Mouse (Mus musculus) activated CD4-positive, CD25-positive, alpha-beta regulatory T cell, adult 4 months (primary cell): ENCODE results near the gene Colgalt2. TPM values are rescaled to one million over a fixed set of nuclear protein-coding genes. Genes with fewer than 3 reads are reported as not detected.

Experiments used
- ATAC-seq: one replicate; pipeline ENCODE4 v1.8.0; 2017
- polyA plus RNA-seq, 2 experiments: library from polyadenylated mRNA; unstranded; fragments of 100-300 nt; shearing (Covaris generic); gene quantifications; one replicate each; pipeline ENCODE4 v1.2.1; 2017

The Colgalt2 gene
- polyA plus RNA-seq, 2 experiments from 2014 or later: not detected

DNA sequence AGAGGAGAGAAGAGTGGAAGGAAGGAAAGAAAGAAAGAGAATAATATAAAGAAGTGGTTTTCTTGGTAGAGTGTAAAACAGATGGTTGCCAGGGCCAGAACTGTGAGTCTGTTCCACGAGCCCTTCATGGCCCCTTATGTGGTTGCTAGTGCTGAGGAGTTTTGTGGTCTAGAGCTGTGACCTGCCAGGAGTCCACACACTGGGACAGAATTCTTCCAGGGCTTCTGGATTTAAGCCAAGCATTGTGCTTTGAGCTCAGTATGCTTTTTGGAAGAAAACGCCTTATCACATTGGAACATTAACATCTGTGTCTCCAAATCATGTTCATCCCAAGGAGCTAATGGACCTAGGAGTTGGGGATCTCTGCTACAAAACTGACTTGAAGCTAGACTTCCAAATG lies 97.2 kb downstream of the Colgalt2 start:
- no peak for ATAC-seq

DNA sequence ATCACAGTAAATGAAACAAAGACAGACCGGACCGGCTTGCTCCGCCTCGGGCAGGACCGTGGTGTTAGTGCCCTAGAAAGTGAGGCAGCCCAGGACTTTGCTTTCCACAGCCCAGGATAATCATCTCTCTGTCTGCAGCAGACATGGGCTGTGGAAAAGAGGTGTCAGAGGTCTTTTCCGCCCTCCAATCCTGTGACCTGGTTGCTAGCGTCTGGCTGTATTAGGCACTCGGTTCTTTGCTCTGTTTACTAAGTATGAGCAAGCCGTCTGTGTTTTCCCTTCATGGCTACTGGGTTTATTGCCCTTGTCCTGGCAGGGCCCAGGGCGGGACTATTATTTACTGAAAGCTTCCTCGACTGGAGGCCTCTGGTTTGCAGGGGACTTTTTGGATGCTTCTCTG lies 98.0 kb downstream of the Colgalt2 start:
- no peak for ATAC-seq

DNA sequence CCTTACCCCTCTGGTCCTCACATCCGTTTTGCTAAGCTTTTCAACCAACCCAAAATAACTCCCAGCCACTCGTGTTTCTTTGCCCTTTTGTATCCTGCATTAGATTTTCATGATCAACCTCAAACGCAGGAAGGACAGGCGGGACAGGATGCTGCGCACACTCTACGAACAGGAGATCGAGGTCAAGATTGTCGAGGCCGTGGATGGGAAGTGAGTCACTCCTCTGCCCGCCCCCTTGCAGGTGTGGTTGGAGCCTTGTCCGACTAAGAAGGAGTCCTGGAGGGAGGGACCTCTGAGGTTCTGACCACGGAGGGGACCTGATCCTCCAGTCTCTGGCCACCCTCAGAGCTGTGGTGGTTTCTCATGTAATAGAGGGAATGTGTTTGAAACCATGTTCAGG lies 100.2 kb downstream of the Colgalt2 start:
- peak; percentile 40 for ATAC-seq

DNA sequence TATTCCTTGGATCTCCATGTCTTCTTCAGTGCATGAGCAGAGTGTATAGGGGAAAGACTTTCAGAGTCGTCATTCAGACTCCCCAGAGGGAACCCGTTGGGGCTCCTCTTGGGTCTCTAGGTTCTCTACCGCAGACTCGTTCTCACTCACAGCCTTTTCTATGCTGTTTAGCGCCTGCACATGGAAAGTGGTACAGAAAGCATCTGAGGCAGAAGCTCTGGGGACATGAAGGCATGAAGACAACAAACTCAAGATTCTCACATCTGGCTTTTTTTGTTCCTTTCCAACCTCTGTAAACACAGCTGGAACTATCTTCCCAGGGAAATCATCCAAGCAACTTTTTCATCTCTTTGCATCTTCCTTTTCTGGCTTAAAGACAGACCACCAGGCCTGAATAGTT lies 106.5 kb downstream of the Colgalt2 start:
- ATAC-seq: no peak

DNA sequence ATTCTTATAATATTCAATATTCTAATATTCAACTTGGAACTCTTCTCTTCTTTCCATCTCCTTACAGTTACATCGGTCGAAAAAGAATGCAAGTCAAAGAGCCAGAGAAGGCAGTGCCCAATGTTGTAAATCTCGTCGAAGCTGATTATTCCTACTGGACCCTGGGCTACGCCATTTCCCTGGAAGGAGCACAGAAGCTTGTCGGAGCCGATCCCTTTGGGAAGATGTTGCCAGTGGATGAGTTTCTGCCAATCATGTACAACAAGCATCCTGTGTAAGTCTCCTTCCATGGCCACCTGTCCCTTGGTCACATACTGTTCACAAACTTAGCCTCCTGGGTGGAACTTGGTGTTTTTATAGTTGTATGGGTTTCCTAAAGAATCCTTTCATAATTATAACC lies 107.1 kb downstream of the Colgalt2 start:
- ATAC-seq: no peak

DNA sequence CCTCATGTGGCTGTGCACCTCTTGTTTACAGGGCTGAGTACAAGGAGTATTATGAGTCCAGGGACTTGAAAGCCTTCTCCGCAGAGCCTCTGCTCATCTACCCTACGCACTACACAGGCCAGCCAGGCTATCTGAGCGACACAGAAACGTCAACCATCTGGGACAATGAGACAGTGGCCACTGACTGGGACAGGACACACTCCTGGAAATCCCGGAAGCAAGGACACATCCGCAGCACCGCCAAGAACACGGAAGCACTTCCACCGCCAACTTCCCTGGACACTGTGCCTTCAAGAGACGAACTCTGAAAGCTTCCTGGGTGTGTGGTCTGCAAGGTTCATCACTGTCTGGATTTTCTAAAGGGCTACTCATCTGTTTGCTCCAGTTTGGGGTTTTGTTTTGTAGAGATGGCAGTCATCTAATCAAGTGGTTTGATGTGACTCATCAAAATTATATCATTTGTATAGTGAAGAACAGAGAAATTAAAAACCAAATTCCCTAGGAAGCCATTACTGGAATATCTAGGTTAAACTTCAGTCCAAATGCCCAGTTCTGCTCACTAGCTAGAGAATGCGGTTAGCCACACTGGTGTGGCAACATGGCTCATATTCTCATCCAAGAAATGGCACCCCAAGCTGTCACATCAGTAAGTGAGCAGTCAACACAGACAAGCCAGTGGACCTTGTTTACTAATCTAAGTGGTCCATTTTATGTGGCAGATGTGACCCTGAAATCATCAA lies 109.0 kb downstream of the Colgalt2 start:
- no peak for ATAC-seq

DNA sequence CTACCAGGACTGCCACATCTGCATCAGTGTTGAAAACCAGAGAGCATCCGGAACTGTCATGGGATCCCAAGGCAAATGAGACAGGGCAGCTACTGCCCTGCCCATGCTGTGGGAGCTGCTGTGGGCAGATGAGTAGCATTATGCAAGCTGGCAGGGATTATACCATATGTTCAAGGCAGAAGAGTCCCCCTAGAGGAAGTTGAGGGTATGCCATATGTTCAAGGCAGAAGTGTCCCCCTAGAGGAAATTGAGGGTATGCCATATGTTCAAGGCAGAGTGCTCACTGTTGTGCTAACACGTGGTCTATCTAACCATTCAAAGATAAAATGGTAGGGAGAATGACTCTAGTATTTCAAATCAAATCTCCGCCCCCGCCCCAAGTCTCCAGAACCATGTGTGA lies 111.6 kb downstream of the Colgalt2 start:
- ATAC-seq: peak; percentile 80

DNA sequence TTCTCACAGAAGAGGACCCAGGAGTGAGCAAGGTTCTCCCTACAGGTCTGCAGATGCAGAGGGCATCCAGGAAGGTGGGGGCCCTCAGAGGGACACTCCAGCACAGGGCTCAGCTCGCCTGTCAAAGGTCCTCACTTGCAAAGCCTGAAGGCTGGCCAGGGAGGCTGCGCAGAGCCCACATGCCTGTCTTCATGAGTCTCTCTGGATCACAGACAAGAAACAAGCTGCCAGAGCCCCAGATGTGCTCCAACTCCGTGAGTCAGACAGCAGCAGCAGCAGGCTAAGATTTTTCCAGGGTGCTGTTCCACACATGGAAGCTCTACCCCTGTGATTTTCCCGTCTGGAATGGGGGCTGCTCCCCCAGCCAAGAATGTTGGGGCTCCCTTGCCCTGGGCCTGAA lies 114.6 kb downstream of the Colgalt2 start:
- ATAC-seq: no peak

DNA sequence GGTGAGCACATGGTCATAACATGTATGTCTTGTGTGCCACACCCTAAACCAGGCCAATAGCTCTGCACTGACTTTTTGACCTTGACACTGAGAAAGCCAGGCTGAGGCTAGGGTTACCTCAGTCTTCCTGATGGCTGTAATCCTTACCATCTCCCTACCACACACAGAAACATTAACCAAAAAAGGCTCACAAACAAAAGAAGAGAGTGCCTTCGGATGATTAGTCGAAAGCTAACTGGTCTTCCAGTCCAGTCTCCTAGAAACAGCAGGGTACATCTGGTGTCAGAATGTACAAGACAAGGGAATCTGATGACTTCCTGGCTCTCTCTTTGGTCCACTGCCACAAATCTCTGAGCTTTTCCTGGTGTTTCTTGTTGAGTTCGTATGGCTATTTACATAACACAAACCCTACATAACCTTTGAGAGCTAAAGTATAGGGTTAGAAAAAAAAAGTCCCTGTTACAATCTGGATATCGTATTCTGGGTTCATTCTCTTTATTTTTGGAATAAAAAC lies 117.5 kb downstream of the Colgalt2 start:
- ATAC-seq: no peak

DNA sequence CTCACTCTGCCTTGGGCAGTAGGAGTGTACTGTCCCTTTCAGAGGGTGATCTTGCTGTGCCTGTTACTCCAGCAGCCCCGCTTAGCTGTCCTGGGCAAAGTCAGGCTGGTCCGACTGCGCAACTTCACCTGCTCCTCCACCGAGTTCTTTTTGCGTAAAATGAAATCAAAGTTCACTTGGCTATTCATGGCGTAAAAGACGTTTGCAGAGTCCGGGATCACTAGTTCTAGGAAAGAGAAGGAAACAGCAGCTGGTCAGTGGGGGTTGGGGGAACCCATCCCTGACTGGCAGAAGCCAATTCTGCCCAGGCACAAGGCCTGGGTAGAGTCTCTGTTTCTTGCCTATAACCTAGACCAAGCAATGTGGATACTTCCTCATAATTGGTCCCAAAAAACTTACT lies 119.3 kb downstream of the Colgalt2 start:
- no peak for ATAC-seq

DNA sequence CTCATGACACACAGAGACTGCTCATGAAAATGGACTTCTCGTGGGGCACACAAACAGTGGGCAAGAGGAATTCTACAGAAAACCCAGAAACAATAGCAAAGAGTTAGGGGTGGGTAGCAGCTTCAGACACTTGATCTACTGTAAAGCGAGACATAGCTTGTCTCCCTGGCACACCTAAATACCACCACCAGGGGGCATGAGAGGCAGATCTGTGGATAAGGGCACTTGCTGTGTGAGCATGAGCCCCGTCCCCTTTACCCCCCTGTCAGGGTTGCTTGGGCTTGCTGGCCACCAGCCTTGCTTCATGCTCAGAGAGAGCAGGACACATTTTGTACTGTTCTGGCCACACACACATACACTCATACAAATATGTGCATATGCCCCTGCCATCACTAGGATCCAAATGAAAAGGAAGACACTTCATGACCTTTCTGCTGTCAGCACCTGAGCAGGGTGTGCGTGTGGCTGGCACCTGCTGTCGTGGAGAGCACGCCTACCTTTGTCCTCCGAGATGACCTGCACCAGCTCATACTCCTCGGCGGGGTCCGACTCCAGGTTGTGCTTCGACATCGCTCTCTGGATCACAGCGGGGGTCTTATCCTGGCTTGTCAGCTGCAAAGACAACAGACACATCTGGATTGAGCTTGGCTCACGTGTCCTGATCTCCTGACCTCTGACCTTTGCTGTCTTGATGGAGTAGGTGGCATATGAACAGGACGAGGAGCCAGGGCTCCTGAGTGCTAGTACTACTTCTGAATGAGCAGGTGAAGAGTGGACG lies 121.4 kb downstream of the Colgalt2 start:
- ATAC-seq: no peak

DNA sequence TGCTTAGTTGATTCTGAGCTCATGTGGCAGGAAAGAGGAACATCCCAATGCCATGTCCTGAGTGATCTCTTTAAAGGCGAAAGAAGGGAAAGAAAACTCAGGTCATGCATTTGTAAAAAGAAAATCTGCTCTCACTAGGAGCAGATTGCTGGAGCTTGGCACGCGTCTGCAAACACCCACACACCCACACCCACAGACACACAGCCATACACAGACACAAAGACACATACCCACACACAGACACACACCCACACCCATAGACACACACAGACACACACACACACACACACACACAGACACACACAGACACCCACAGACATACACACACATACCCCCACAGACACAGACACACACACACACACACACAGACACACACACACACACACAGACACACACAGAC lies 122.6 kb downstream of the Colgalt2 start:
- ATAC-seq: no peak

DNA sequence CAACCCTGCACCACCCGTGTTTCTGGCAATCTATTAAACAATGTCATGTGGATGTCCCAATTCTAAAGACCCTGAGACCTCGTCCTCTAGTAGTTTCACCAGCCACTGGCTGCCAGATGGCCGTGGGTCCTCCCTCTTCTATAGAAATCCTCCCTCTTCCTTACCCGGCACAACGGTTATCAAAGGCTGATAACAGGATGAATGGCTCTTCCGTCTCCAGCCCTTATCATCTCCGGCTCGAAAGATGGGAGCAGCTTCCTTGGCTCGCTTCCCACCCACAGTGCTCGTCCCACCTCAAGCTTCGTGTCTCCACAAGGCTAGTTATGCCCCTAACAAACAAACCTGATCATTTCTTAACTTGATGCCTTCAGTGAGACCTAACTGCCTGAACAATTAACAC lies 123.7 kb downstream of the Colgalt2 start:
- no peak for ATAC-seq

DNA sequence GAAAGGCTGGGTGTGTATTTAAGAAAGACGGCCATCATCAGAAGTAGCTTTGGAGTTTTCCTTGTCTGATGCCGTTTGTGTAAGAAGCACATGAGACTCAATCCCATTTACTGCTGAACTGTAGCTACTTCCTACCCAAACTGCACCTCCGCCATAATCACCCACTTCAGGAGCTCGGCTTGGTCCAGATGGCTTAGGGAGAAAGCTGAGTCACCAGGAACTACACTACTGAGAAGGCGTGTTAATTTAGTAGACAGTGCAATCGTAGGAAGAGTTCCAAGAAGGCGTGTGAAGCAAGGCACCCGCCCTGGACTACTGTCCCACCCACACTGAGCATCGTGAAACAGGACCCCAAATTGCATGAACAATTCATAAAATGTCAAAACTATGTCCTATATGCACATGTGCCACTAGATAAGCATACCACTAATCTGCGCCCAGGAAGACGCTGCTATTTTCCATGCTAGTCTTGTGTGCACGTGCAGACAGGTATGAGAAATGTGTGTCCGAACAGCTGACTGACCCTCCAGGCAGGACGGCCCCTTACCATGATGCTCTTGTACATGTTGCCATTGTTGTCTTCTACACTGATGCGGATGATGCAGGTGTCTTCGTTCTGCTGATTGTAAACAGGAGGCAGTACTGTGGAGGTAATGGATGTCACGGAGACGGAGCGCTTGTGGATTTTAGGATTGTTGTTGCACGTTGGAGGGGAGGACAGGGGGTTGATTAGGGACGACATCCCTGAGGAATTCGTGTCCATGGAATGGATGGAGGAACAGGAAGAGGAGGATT lies 124.7 kb downstream of the Colgalt2 start:
- ATAC-seq: no peak

DNA sequence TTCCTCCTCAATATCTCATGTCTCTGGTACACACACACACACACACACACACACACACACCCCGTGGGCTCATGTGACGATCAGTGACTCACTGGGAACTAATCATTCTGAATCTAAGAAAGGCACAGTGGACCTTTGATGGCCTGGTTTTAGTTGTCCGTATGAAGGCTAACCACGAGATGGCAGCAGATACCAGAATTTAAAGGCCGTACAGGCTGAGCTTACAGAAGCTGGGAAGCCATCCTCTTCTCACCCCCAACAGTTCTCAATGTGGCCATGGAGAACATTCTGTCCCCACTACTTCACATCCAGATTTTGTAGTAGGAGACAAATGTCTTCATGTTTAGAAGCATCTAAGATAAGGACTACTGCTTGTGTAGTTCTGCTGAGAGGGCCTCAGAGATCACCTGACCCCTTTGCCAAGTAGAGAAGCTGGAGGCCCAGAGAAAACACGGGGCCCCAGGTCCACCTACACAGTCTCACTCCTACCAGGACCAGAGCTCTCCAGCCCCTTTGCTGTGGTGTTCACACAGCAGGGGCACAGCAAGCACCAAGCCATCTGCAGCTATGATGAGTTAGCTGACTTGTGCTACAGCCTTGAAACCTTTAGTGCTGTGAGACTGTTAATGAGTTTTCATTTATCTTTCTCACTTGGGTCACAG lies 125.5 kb downstream of the Colgalt2 start:
- peak; percentile 61 for ATAC-seq

DNA sequence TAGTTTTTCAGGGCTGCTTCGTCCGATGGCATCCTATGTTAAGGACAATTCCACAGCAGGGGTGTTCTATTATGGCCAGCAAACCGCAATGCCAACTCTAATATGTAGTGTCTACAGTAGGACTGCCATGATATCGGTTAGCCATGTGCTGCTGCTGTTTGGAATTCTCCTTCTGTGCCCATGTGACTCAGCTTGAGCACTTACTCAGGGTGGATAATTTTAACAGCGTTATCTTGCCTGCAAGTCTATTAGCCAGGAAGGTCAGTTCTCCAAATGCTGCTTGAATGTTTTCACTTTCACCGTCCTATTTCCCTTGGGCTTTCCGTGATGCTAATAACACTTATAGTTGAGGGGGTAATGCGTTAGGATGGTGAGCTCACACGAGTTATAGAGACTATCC lies 126.5 kb downstream of the Colgalt2 start:
- ATAC-seq: no peak

DNA sequence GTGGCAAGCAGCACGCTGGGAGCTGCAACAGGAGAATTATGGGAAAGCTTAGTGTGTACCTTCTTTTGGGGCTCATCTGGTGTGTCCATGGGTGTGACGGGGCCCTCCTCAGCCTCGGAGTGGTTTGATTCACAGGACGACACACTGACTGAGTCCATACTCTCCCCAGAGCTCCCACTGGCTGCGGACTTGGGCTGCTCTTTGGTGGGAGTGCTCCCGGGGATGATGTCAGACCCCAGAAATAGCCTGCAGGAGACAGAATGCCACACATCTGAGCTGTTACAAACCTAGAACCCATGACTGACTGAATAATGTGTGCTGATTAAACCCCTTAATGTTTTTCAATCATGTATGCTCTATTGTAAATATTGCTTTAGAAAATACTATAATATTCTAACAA lies 128.6 kb downstream of the Colgalt2 start:
- no peak for ATAC-seq

DNA sequence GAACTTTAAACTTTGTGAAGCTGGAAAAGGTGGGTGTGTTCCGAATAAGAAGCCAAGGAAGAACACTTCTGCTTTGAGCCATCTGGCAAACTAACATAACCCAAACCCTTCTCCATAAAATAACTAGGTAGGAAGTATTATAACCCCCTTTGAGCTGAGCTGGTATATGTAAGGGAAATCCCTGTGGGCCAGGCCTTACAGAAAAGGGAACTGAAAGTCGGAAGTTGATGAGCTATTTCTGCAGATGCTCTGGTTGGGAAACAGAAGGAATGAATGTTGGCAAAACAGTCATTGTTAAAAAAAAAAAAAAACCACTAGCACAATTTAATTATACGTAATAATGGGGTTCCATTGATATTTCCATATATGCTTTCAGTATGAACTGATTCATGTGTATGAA lies 129.1 kb downstream of the Colgalt2 start:
- no peak for ATAC-seq

DNA sequence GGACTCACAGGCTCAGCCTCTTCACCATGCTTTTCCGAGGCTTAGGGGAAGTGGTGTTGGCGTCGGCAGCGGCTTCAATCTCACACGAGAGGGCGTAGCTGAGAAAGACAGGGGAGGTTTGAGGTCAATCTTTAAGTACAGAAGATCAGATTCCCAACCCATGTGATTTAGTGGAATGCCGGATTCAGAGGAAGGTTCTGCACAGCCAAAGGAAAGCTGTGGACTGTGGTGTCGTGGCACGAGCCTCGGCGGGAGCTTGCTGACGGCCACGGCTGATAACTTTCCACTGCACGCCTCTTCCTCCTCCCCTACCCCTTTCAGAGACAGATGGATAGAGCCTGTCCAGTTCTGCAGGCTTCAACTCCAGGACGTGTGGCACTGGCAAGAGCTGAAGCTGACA lies 131.9 kb downstream of the Colgalt2 start:
- ATAC-seq: no peak

DNA sequence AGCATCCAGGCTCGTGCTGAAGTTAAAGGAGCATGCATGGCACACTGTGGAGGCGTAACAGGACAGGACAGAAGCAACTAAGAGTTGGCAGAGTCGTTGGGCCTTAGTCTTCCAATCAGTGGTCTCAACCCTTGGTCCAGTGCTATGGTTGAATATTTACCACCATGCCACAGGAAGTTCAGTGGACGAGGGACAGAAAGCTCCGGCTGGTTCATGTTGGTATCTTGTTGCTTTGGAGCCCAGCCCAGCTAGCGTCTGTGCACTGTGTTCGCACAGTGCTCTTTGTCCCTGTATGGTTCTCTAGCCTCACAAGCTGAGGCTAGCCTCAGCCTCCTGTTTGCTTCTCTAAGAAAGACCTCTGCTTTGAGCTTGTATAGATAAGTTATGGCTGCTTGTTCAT lies 134.9 kb downstream of the Colgalt2 start:
- ATAC-seq: no peak

DNA sequence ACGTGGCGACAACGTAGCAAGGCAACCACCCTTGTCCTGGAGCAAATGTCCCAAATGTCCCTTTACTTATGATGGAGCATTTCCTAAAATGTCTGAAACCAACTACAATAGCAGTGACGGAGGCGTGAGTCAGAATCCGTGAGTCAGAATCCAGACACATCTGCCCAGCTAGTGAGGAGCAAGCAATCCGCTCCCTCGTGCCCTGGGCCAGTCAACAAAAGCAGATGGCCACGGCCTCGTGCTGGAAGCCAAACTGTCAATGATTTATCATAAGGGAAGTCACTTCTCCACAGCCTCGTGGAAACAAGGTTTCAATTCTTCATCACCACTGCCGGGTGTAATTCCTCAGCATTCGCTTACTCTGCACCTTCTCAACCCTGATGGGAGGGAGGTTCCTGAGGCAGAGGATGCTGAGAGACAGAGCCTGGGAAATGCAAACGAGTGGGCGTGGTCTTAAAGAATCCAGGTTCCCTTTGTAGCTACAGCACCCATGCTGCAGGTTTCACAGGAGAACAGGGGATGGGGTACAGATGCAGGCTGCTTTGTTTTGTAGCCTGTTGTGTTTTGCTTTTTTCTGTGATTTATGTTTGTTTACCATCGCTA lies 136.9 kb downstream of the Colgalt2 start:
- ATAC-seq: no peak

DNA sequence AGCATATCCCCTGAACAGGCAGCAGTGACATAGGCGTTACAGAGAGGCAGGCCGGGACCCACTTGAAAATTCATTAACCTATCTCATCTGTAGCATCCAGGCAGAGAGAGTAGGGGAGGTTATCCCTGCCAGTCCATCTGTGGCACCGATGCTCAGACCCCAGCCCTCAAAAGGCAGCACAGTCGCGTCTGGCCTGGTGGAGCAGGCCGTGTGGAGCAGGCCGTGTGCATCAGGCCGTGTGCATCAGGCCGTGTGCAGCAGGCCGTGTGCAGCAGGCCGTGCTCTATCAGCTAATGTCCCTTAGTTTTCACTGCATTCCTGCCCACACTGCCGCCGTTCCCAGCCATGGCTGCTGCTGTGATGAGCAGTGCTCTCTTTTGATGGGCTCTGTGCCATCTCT lies 137.6 kb downstream of the Colgalt2 start:
- no peak for ATAC-seq
